Mouse (Mus musculus) heart, adult 18-20 months (tissue): ENCODE measurements at regions not wholly inside any gene's neighbourhood (a gene's known extent, or its start where the extent isn't known, plus 50 kb on each side); places are given as distances from the start of the nearest gene placed in this dataset.

ENCODE experiments used
- microRNA-seq, 2 experiments: library from miRNA; unstranded; fragments of <30 nt; microRNA quantifications; one replicate each; pipeline ENCODE4 v1.2.0; 2022

Small RNA genes lying in the stretch of these regions (microRNA-seq; reads per million reads assigned to microRNA genes)
- gene Gm23881, result 0 reads per million in 2 experiments
